Mouse (Mus musculus) lung, adult 2 months (tissue): ENCODE measurements around the gene Kdsr.

Experiments
- CTCF ChIP-seq: fragments of 200-500 bp; IDR thresholded peaks from 2 replicates; pipeline ENCODE4 v1.5.1; 2011; ENCODE audit warnings: mild to moderate bottlenecking, low read length, control low read depth; ENCODE audit not compliant: insufficient read depth
- POLR2A ChIP-seq: fragments of 200-500 bp; IDR thresholded peaks from 2 replicates; pipeline ENCODE4 v1.6.1; 2011; ENCODE audit warnings: low read depth, mild to moderate bottlenecking, control low read depth, low read length, borderline replicate concordance; ENCODE audit errors: extremely low read depth

- TF ChIP-seq CTCF (no peak), POLR2A (no peak)
Measured at GRCm38 (mm10) chr1:106678060-106678478, 81.5 kb downstream of the Kdsr start.
